Mouse (Mus musculus): ENCODE measurements around the gene Slfn1. TPM values are rescaled to one million over a fixed set of nuclear protein-coding genes. Genes with fewer than 3 reads are reported as not detected.
"Not testable (repeated sequence)": the region's sequence is repeated elsewhere in the genome, so short reads cannot be mapped to it uniquely, and the experiment has no call there.

Gene Slfn1
- total and polyA plus RNA-seq, 3 experiments, result not detected

DNA sequence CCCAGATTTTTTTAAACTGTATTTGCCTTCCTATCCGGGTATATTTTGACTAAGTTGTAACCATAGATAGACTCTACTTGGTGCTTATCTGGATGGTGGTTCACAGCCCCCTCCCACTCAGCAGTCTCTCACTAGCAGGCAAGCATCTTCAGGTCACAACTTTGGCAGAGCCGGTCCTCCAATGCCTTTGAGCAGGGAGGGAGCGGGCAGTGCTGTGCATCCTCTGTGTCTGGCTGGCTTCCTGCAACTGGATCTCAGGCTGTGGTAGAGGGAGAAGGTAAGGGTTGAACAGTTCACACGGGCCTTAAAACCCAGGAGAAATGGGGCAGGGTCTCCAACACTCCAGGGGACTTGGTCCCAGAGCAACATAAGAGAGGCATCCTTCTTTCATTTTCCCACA lies 6.5 kb downstream of the Slfn1 start:
- no peak overlapping the region for H3K9ac ChIP-seq (ENCODE audit: control insufficient read depth, low read depth, low read length, poor library complexity, severe bottlenecking)
- H3K79me2 ChIP-seq (ENCODE audit: control insufficient read depth, insufficient read depth, low read length, poor library complexity), result no peaks in the 10 kb centered on the region
- TF ChIP-seq MAFK (IDR thresholded peaks at IDR 0.05; ENCODE audit: borderline replicate concordance, low read depth, low read length), result no peak
- no peak for TF ChIP-seq E2F4 (IDR thresholded peaks at IDR 0.05; ENCODE audit: borderline replicate concordance, low read depth, low read length)
- no peak for TF ChIP-seq ETS1 (IDR thresholded peaks at IDR 0.05; ENCODE audit: low read depth, low read length)
- no peak for TF ChIP-seq TCF12 (IDR thresholded peaks at IDR 0.05; ENCODE audit: low read depth, low read length)
- no peak for TF ChIP-seq SIN3A (IDR thresholded peaks at IDR 0.05; ENCODE audit: low read length)
- H3K36me3 ChIP-seq (ENCODE audit: control insufficient read depth in 1 of 2, insufficient read depth in 2 of 2, low read length in 2 of 2), result no peaks in the 10 kb centered on the region
- no peaks in the 10 kb centered on the region for H3K4me1 ChIP-seq (ENCODE audit: control insufficient read depth in 1 of 2, insufficient read depth in 2 of 2, low read length in 2 of 2)
- DNase-seq (ENCODE audit: low read depth, low spot score), result no peak
- H3K4me3 ChIP-seq (ENCODE audit: control insufficient read depth in 1 of 2, insufficient read depth in 1 of 2, low read depth in 2 of 2, low read length in 2 of 2), result no peak overlapping the region
- no peak overlapping the region for H3K27ac ChIP-seq (ENCODE audit: control insufficient read depth, low read depth, low read length)
- peaks cover 29 to 51% of the 10 kb centered on the region in 2 experiments for H3K27me3 ChIP-seq (ENCODE audit: control insufficient read depth in 1 of 2, insufficient read depth in 2 of 2, low read length in 2 of 2)
- no peaks in the 10 kb centered on the region for H3K9me3 ChIP-seq (replicated peaks; ENCODE audit: insufficient read depth, low read length)

GRCm38 (mm10) chr11:83124906-83125305 lies 8.3 kb downstream of the Slfn1 start:
- TF ChIP-seq POLR2A (IDR thresholded peaks at IDR 0.05; ENCODE audit: control insufficient read depth in 1 of 2, insufficient read depth in 1 of 2, low read depth in 1 of 2, low read length in 2 of 2, poor library complexity in 1 of 2) (no peak), SMC3 (IDR thresholded peaks at IDR 0.05; ENCODE audit: low read depth, low read length) (no peak), HCFC1 (IDR thresholded peaks at IDR 0.05; ENCODE audit: low read depth, low read length) (no peak), CTCF (IDR thresholded peaks at IDR 0.05 in 2 of 3, conservative IDR thresholded peaks at IDR 0.05 in 1 of 3; ENCODE audit: control insufficient read depth in 1 of 3, insufficient read depth in 1 of 3, low read depth in 2 of 3, low read length in 3 of 3, poor library complexity in 1 of 3, severe bottlenecking in 1 of 3) (no peak), ELF1 (IDR thresholded peaks at IDR 0.05; ENCODE audit: low read depth, low read length) (no peak), MEF2A (IDR thresholded peaks at IDR 0.05; ENCODE audit: extremely low read depth, insufficient replicate concordance, low read depth, low read length, poor library complexity, severe bottlenecking) (no peak), USF1 (IDR thresholded peaks at IDR 0.05; ENCODE audit: low read depth, low read length) (no peak)
- H3K36me3 ChIP-seq (ENCODE audit: control insufficient read depth in 1 of 2, insufficient read depth in 2 of 2, low read length in 2 of 2), result no peaks in the 10 kb centered on the region
- no peak for DNase-seq (ENCODE audit: low read depth, low spot score)
- no peaks in the 10 kb centered on the region for H3K9me3 ChIP-seq (replicated peaks; ENCODE audit: insufficient read depth, low read length)
- H3K79me2 ChIP-seq (ENCODE audit: control insufficient read depth, insufficient read depth, low read length, poor library complexity), result no peaks in the 10 kb centered on the region
- no peak overlapping the region for H3K9ac ChIP-seq (ENCODE audit: control insufficient read depth, low read depth, low read length, poor library complexity, severe bottlenecking)
- H3K27ac ChIP-seq (ENCODE audit: control insufficient read depth, low read depth, low read length), result no peak overlapping the region
- no peak overlapping the region for H3K4me3 ChIP-seq (ENCODE audit: control insufficient read depth in 1 of 2, insufficient read depth in 1 of 2, low read depth in 2 of 2, low read length in 2 of 2)
- H3K4me1 ChIP-seq (ENCODE audit: control insufficient read depth in 1 of 2, insufficient read depth in 2 of 2, low read length in 2 of 2), result no peaks in the 10 kb centered on the region
- peaks cover 24 to 35% of the 10 kb centered on the region in 2 experiments for H3K27me3 ChIP-seq (ENCODE audit: control insufficient read depth in 1 of 2, insufficient read depth in 2 of 2, low read length in 2 of 2)

- H3K79me2 ChIP-seq (ENCODE audit: control insufficient read depth, insufficient read depth, low read length, poor library complexity); DNase-seq (ENCODE audit: low read depth, low spot score); H3K9me3 ChIP-seq (replicated peaks; ENCODE audit: insufficient read depth, low read length); H3K27ac ChIP-seq (ENCODE audit: control insufficient read depth, low read depth, low read length); H3K4me1 ChIP-seq (ENCODE audit: control insufficient read depth in 1 of 2, insufficient read depth in 2 of 2, low read length in 2 of 2); H3K4me3 ChIP-seq (ENCODE audit: control insufficient read depth in 1 of 2, insufficient read depth in 1 of 2, low read depth in 2 of 2, low read length in 2 of 2); H3K9ac ChIP-seq (ENCODE audit: control insufficient read depth, low read depth, low read length, poor library complexity, severe bottlenecking); H3K36me3 ChIP-seq (ENCODE audit: control insufficient read depth in 1 of 2, insufficient read depth in 2 of 2, low read length in 2 of 2): not testable (repeated sequence)
- peaks cover 21 to 27% of the 10 kb centered on the region in 2 experiments for H3K27me3 ChIP-seq (ENCODE audit: control insufficient read depth in 1 of 2, insufficient read depth in 2 of 2, low read length in 2 of 2)
These were observed 9.0 kb downstream of the Slfn1 start for GRCm38 (mm10) chr11:83125633-83126032.

DNA sequence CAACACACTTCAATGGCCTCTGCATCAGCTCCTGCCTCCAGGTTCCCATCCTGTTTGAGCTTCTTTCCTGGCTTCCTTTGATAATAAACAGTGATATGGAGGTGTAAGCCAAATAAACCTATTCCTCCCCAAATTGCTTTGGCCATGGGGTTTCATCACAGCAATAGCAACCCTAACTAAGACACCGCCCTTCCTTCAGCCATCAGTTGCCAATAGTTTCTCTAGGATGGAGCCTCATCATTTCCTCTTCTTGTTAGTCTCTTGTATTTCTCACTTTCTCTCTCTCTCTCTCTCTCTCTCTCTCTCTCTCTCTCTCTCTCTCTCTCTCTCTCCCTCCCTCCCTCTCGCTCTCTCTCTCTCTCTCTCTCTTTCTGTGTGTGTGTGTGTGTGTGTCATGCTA lies 20.6 kb downstream of the Slfn1 start:
- not testable (repeated sequence) for H3K4me1 ChIP-seq (ENCODE audit: control insufficient read depth in 1 of 2, insufficient read depth in 2 of 2, low read length in 2 of 2); H3K4me3 ChIP-seq (ENCODE audit: control insufficient read depth in 1 of 2, insufficient read depth in 1 of 2, low read depth in 2 of 2, low read length in 2 of 2); H3K36me3 ChIP-seq (ENCODE audit: control insufficient read depth in 1 of 2, insufficient read depth in 2 of 2, low read length in 2 of 2); H3K79me2 ChIP-seq (ENCODE audit: control insufficient read depth, insufficient read depth, low read length, poor library complexity); H3K9me3 ChIP-seq (replicated peaks; ENCODE audit: insufficient read depth, low read length); H3K27ac ChIP-seq (ENCODE audit: control insufficient read depth, low read depth, low read length); DNase-seq (ENCODE audit: low read depth, low spot score); H3K9ac ChIP-seq (ENCODE audit: control insufficient read depth, low read depth, low read length, poor library complexity, severe bottlenecking); H3K27me3 ChIP-seq (ENCODE audit: control insufficient read depth in 1 of 2, insufficient read depth in 2 of 2, low read length in 2 of 2)

GRCm38 (mm10) chr11:83148939-83149338 lies 32.3 kb downstream of the Slfn1 start:
- not testable (repeated sequence) for H3K27ac ChIP-seq (ENCODE audit: control insufficient read depth, low read depth, low read length); H3K9ac ChIP-seq (ENCODE audit: control insufficient read depth, low read depth, low read length, poor library complexity, severe bottlenecking); H3K36me3 ChIP-seq (ENCODE audit: control insufficient read depth in 1 of 2, insufficient read depth in 2 of 2, low read length in 2 of 2); H3K4me1 ChIP-seq (ENCODE audit: control insufficient read depth in 1 of 2, insufficient read depth in 2 of 2, low read length in 2 of 2); DNase-seq (ENCODE audit: low read depth, low spot score); H3K9me3 ChIP-seq (replicated peaks; ENCODE audit: insufficient read depth, low read length); H3K27me3 ChIP-seq (ENCODE audit: control insufficient read depth in 1 of 2, insufficient read depth in 2 of 2, low read length in 2 of 2); H3K79me2 ChIP-seq (ENCODE audit: control insufficient read depth, insufficient read depth, low read length, poor library complexity); H3K4me3 ChIP-seq (ENCODE audit: control insufficient read depth in 1 of 2, insufficient read depth in 1 of 2, low read depth in 2 of 2, low read length in 2 of 2)

Measured in MEL (cell line).